Mouse (Mus musculus): ENCODE data around the gene Cfap61. TPM values are rescaled to one million over a fixed set of nuclear protein-coding genes. Genes with fewer than 3 reads are reported as not detected.
A peak's percentile ranks its signal among the peaks of the same experiment; 100 is the strongest.

The Cfap61 gene
- polyA plus RNA-seq, 1 experiment from 2014 or later, result 4.8 TPM

- Histone ChIP-seq H3K4me2 (ENCODE audit: low read length) (peak overlapping the region; percentile 52), H3K27ac (ENCODE audit: low read depth, low read length) (no peak overlapping the region), H3K9ac (ENCODE audit: low read depth, low read length) (0 out of 2 replicates have a peak overlapping the region, but pooled peaks have one; percentile 35), H3K36me3 (ENCODE audit: control insufficient read depth, insufficient read depth, low read length) (no peaks in the 10 kb centered on the region), H3K4me1 (ENCODE audit: control insufficient read depth, insufficient read depth, low read depth, low read length) (peaks cover 6% of the 10 kb centered on the region), H3K9me3 (ENCODE audit: control insufficient read depth, low read length) (no peaks in the 10 kb centered on the region), H3K4me3 (ENCODE audit: low read length) (peak overlapping the region; percentile 13; the same call in 1 of the 2 replicates), H3K27me3 (replicated peaks; ENCODE audit: control insufficient read depth, insufficient read depth, low read length) (no peaks in the 10 kb centered on the region; the same call in 1 of the 2 replicates)
- ATAC-seq, result peak; percentile 90
- 21% methylated on average over 24 of the region's 24 CpGs for WGBS
Measured at GRCm38 (mm10) chr2:146044926-146045890, 110.6 kb downstream of the Cfap61 start.

- Histone ChIP-seq H3K9me3 (ENCODE audit: control insufficient read depth, low read length) (no peaks in the 10 kb centered on the region), H3K27ac (ENCODE audit: low read depth, low read length) (no peak overlapping the region), H3K36me3 (ENCODE audit: control insufficient read depth, insufficient read depth, low read length) (no peaks in the 10 kb centered on the region), H3K4me1 (ENCODE audit: control insufficient read depth, insufficient read depth, low read depth, low read length) (peaks cover 6% of the 10 kb centered on the region), H3K9ac (ENCODE audit: low read depth, low read length) (no peak overlapping the region), H3K4me3 (ENCODE audit: low read length) (no peak overlapping the region), H3K4me2 (ENCODE audit: low read length) (no peak overlapping the region), H3K27me3 (replicated peaks; ENCODE audit: control insufficient read depth, insufficient read depth, low read length) (no peaks in the 10 kb centered on the region; the same call in 1 of the 2 replicates)
- WGBS, result 85% methylated on average over 4 of the region's 4 CpGs
- no peak for ATAC-seq
Measured at GRCm38 (mm10) chr2:146047691-146048090, 113.1 kb downstream of the Cfap61 start.

- Histone ChIP-seq H3K9ac (ENCODE audit: low read depth, low read length) (no peak overlapping the region), H3K4me2 (ENCODE audit: low read length) (no peak overlapping the region), H3K4me1 (ENCODE audit: control insufficient read depth, insufficient read depth, low read depth, low read length) (peaks cover 6% of the 10 kb centered on the region), H3K4me3 (ENCODE audit: low read length) (no peak overlapping the region), H3K36me3 (ENCODE audit: control insufficient read depth, insufficient read depth, low read length) (no peaks in the 10 kb centered on the region), H3K9me3 (ENCODE audit: control insufficient read depth, low read length) (no peaks in the 10 kb centered on the region), H3K27ac (ENCODE audit: low read depth, low read length) (no peak overlapping the region), H3K27me3 (replicated peaks; ENCODE audit: control insufficient read depth, insufficient read depth, low read length) (no peaks in the 10 kb centered on the region; the same call in 1 of the 2 replicates)
- ATAC-seq, result 0 out of 2 replicates have a peak, but pooled peaks have one; percentile 15
- 53% methylated on average over 17 of the region's 17 CpGs for WGBS
Measured at GRCm38 (mm10) chr2:146048221-146048829, 113.7 kb downstream of the Cfap61 start.

- WGBS, result 86% methylated on average over 5 of the region's 5 CpGs
- Histone ChIP-seq H3K9me3 (ENCODE audit: control insufficient read depth, low read length) (no peaks in the 10 kb centered on the region), H3K9ac (ENCODE audit: low read depth, low read length) (no peak overlapping the region), H3K36me3 (ENCODE audit: control insufficient read depth, insufficient read depth, low read length) (no peaks in the 10 kb centered on the region), H3K4me1 (ENCODE audit: control insufficient read depth, insufficient read depth, low read depth, low read length) (peaks cover 6% of the 10 kb centered on the region), H3K4me3 (ENCODE audit: low read length) (no peak overlapping the region), H3K27ac (ENCODE audit: low read depth, low read length) (no peak overlapping the region), H3K27me3 (replicated peaks; ENCODE audit: control insufficient read depth, insufficient read depth, low read length) (no peaks in the 10 kb centered on the region; the same call in 1 of the 2 replicates), H3K4me2 (ENCODE audit: low read length) (no peak overlapping the region)
- ATAC-seq, result no peak
Measured at GRCm38 (mm10) chr2:146049339-146049738, 114.8 kb downstream of the Cfap61 start.

GRCm38 (mm10) chr2:146050069-146050468, 115.5 kb downstream of the Cfap61 start:
- no peak overlapping the region for H3K4me2 ChIP-seq (ENCODE audit: low read length)
- no peaks in the 10 kb centered on the region; the same call in 1 of the 2 replicates for H3K27me3 ChIP-seq (replicated peaks; ENCODE audit: control insufficient read depth, insufficient read depth, low read length)
- WGBS, result 12% methylated on average over 3 of the region's 3 CpGs
- H3K9me3 ChIP-seq (ENCODE audit: control insufficient read depth, low read length), result no peaks in the 10 kb centered on the region
- H3K9ac ChIP-seq (ENCODE audit: low read depth, low read length), result no peak overlapping the region
- H3K4me1 ChIP-seq (ENCODE audit: control insufficient read depth, insufficient read depth, low read depth, low read length), result peaks cover 3% of the 10 kb centered on the region
- H3K36me3 ChIP-seq (ENCODE audit: control insufficient read depth, insufficient read depth, low read length), result no peaks in the 10 kb centered on the region
- no peak for ATAC-seq
- H3K4me3 ChIP-seq (ENCODE audit: low read length), result no peak overlapping the region
- H3K27ac ChIP-seq (ENCODE audit: low read depth, low read length), result no peak overlapping the region

GRCm38 (mm10) chr2:146051334-146051733, 116.8 kb downstream of the Cfap61 start:
- no peak overlapping the region for H3K4me3 ChIP-seq (ENCODE audit: low read length)
- WGBS, result 73% methylated on average over 4 of the region's 4 CpGs
- H3K27me3 ChIP-seq (replicated peaks; ENCODE audit: control insufficient read depth, insufficient read depth, low read length), result no peaks in the 10 kb centered on the region; the same call in 1 of the 2 replicates
- H3K27ac ChIP-seq (ENCODE audit: low read depth, low read length), result no peak overlapping the region
- ATAC-seq, result no peak
- H3K36me3 ChIP-seq (ENCODE audit: control insufficient read depth, insufficient read depth, low read length), result no peaks in the 10 kb centered on the region
- no peaks in the 10 kb centered on the region for H3K4me1 ChIP-seq (ENCODE audit: control insufficient read depth, insufficient read depth, low read depth, low read length)
- H3K9ac ChIP-seq (ENCODE audit: low read depth, low read length), result no peak overlapping the region
- no peaks in the 10 kb centered on the region for H3K9me3 ChIP-seq (ENCODE audit: control insufficient read depth, low read length)
- no peak overlapping the region for H3K4me2 ChIP-seq (ENCODE audit: low read length)

- Histone ChIP-seq H3K4me2 (ENCODE audit: low read length) (no peak overlapping the region), H3K36me3 (ENCODE audit: control insufficient read depth, insufficient read depth, low read length) (no peaks in the 10 kb centered on the region), H3K9me3 (ENCODE audit: control insufficient read depth, low read length) (no peaks in the 10 kb centered on the region), H3K4me1 (ENCODE audit: control insufficient read depth, insufficient read depth, low read depth, low read length) (peaks cover 2% of the 10 kb centered on the region; the same call in 1 of the 2 replicates), H3K27me3 (replicated peaks; ENCODE audit: control insufficient read depth, insufficient read depth, low read length) (no peaks in the 10 kb centered on the region), H3K27ac (ENCODE audit: low read depth, low read length) (no peak overlapping the region), H3K4me3 (ENCODE audit: low read length) (no peak overlapping the region), H3K9ac (ENCODE audit: low read depth, low read length) (no peak overlapping the region)
- no peak for ATAC-seq
- WGBS, result 75% methylated on average over 4 of the region's 4 CpGs
Measured at GRCm38 (mm10) chr2:146057123-146057522, 122.5 kb downstream of the Cfap61 start.

- H3K4me2 ChIP-seq (ENCODE audit: low read length), result no peak overlapping the region
- no peak overlapping the region for H3K27ac ChIP-seq (ENCODE audit: low read depth, low read length)
- peaks cover 16% of the 10 kb centered on the region for H3K4me1 ChIP-seq (ENCODE audit: control insufficient read depth, insufficient read depth, low read depth, low read length)
- H3K36me3 ChIP-seq (ENCODE audit: control insufficient read depth, insufficient read depth, low read length), result no peaks in the 10 kb centered on the region
- H3K27me3 ChIP-seq (replicated peaks; ENCODE audit: control insufficient read depth, insufficient read depth, low read length), result no peaks in the 10 kb centered on the region
- H3K9ac ChIP-seq (ENCODE audit: low read depth, low read length), result no peak overlapping the region
- 35% methylated on average over 3 of the region's 3 CpGs for WGBS
- H3K4me3 ChIP-seq (ENCODE audit: low read length), result no peak overlapping the region
- no peak for ATAC-seq
- H3K9me3 ChIP-seq (ENCODE audit: control insufficient read depth, low read length), result no peaks in the 10 kb centered on the region
Measured at GRCm38 (mm10) chr2:146058791-146059190, 124.2 kb downstream of the Cfap61 start.
